ENCODE assay signal across 14 mouse cellular contexts in genomic region chr12:111927338-111927737, GRCm38 (mm10). TPM values are rescaled to one million over a fixed set of nuclear protein-coding genes. Genes with fewer than 3 reads are reported as not detected.
A peak's percentile ranks its signal among the peaks of the same experiment; 100 is the strongest.
DNase-seq lines count a peak whose midpoint lies in the region; ATAC-seq lines count a peak whose summit lies in the region.
"Had no signal": no experiment of that assay in that cellular context is flagged by ENCODE, and none has a peak within 500 bp of the region (broad histone marks: within the 10 kb centered on the region; RNA-seq: fewer than 3 reads in every experiment).

No protein-coding gene starts in this region.

- no peak for DNase-seq in forebrain, embryonic 10.5 days (ENCODE audit: extremely low spot score, low spot score)
- DNase-seq in midbrain, embryonic 14.5 days = peak; percentile 40
- DNase-seq in ovary, postnatal 14 days (ENCODE audit: low spot score) = no peak
- no peak for DNase-seq in urinary bladder, postnatal 4 days (ENCODE audit: low spot score in 2 of 2)
- DNase-seq: adrenal gland, postnatal 36 days; B cell, adult 2 months had no signal

- H3K27ac ChIP-seq in forebrain, embryonic 10.5 days = 0 out of 2 replicates have a peak overlapping the region, but pooled peaks have one; percentile 15
- H3K27ac ChIP-seq in forebrain, embryonic 12.5 days = no peak overlapping the region
- no peak overlapping the region for H3K27ac ChIP-seq in midbrain, embryonic 14.5 days (replicated peaks; ENCODE audit: low read depth, low read length)
- H3K27ac ChIP-seq in midbrain, embryonic 13.5 days = no peak overlapping the region
- no peak overlapping the region; the same call in 1 of the 2 replicates for H3K27ac ChIP-seq in intestine, embryonic 15.5 days
- no peak overlapping the region; the same call in 1 of the 2 replicates for H3K27ac ChIP-seq in stomach, embryonic 14.5 days (ENCODE audit: low read length)
- H3K27ac ChIP-seq: layer of hippocampus, adult 2 months; limb, embryonic 15.5 days; midbrain, embryonic 12.5 days had no signal

- H3K9me3 ChIP-seq in forebrain, embryonic 10.5 days = no peaks in the 10 kb centered on the region
- no peaks in the 10 kb centered on the region for H3K9me3 ChIP-seq in forebrain, embryonic 12.5 days
- no peaks in the 10 kb centered on the region for H3K9me3 ChIP-seq in midbrain, embryonic 14.5 days (ENCODE audit: control insufficient read depth, low read length)
- H3K9me3 ChIP-seq in midbrain, embryonic 13.5 days = no peaks in the 10 kb centered on the region
- no peaks in the 10 kb centered on the region for H3K9me3 ChIP-seq in intestine, embryonic 15.5 days
- no peaks in the 10 kb centered on the region for H3K9me3 ChIP-seq in stomach, embryonic 14.5 days (ENCODE audit: control insufficient read depth, low read depth, low read length)
- H3K9me3 ChIP-seq: limb, embryonic 15.5 days; midbrain, embryonic 12.5 days had no signal

- no peaks in the 10 kb centered on the region for H3K27me3 ChIP-seq in forebrain, embryonic 10.5 days (ENCODE audit: poor library complexity, severe bottlenecking)
- H3K27me3 ChIP-seq in forebrain, embryonic 12.5 days = no peaks in the 10 kb centered on the region
- H3K27me3 ChIP-seq in midbrain, embryonic 14.5 days (ENCODE audit: control insufficient read depth, insufficient read depth, low read length) = no peaks in the 10 kb centered on the region
- no peaks in the 10 kb centered on the region for H3K27me3 ChIP-seq in midbrain, embryonic 13.5 days
- no peaks in the 10 kb centered on the region for H3K27me3 ChIP-seq in intestine, embryonic 15.5 days (replicated peaks)
- H3K27me3 ChIP-seq in stomach, embryonic 14.5 days (ENCODE audit: control insufficient read depth, insufficient read depth, low read length) = no peaks in the 10 kb centered on the region
- H3K27me3 ChIP-seq: limb, embryonic 15.5 days; midbrain, embryonic 12.5 days had no signal

- no peak overlapping the region for H3K4me3 ChIP-seq in forebrain, embryonic 10.5 days
- no peak overlapping the region for H3K4me3 ChIP-seq in forebrain, embryonic 12.5 days (replicated peaks)
- H3K4me3 ChIP-seq in midbrain, embryonic 14.5 days (replicated peaks; ENCODE audit: low read depth, low read length) = no peak overlapping the region
- H3K4me3 ChIP-seq in midbrain, embryonic 13.5 days (replicated peaks) = no peak overlapping the region
- H3K4me3 ChIP-seq in intestine, embryonic 15.5 days (replicated peaks) = no peak overlapping the region
- no peak overlapping the region for H3K4me3 ChIP-seq in stomach, embryonic 14.5 days (ENCODE audit: low read depth, low read length)
- H3K4me3 ChIP-seq: layer of hippocampus, adult 2 months; limb, embryonic 15.5 days; midbrain, embryonic 12.5 days had no signal

- H3K4me2 ChIP-seq in forebrain, embryonic 12.5 days = no peak overlapping the region
- H3K4me2 ChIP-seq in midbrain, embryonic 14.5 days (ENCODE audit: low read length) = no peak overlapping the region
- no peak overlapping the region for H3K4me2 ChIP-seq in midbrain, embryonic 13.5 days (replicated peaks)
- no peak overlapping the region for H3K4me2 ChIP-seq in intestine, embryonic 15.5 days (replicated peaks)
- no peak overlapping the region for H3K4me2 ChIP-seq in stomach, embryonic 14.5 days (replicated peaks; ENCODE audit: low read depth, low read length)
- H3K4me2 ChIP-seq: limb, embryonic 15.5 days; midbrain, embryonic 12.5 days had no signal

- WGBS in forebrain, embryonic 10.5 days = 83% methylated on average over 1 of the region's 1 CpGs
- 91% methylated on average over 1 of the region's 1 CpGs for WGBS in forebrain, embryonic 12.5 days
- WGBS in midbrain, embryonic 14.5 days = 88% methylated on average over 1 of the region's 1 CpGs
- WGBS in midbrain, embryonic 13.5 days = 82% methylated on average over 1 of the region's 1 CpGs
- 58% methylated on average over 1 of the region's 1 CpGs for WGBS in intestine, embryonic 15.5 days
- WGBS in stomach, embryonic 14.5 days = 64% methylated on average over 1 of the region's 1 CpGs

- peaks cover 9% of the 10 kb centered on the region for H3K4me1 ChIP-seq in forebrain, embryonic 10.5 days
- H3K4me1 ChIP-seq in forebrain, embryonic 12.5 days = peaks cover 2% of the 10 kb centered on the region; the same call in 1 of the 2 replicates
- H3K4me1 ChIP-seq in midbrain, embryonic 14.5 days (ENCODE audit: control insufficient read depth, insufficient read depth, low read length) = no peaks in the 10 kb centered on the region
- H3K4me1 ChIP-seq in midbrain, embryonic 13.5 days (replicated peaks) = peaks cover 5% of the 10 kb centered on the region
- 0 out of 2 replicates have a peak, but pooled peaks cover 10% of the 10 kb centered on the region for H3K4me1 ChIP-seq in intestine, embryonic 15.5 days (replicated peaks)
- 0 out of 2 replicates have a peak, but pooled peaks cover 4% of the 10 kb centered on the region for H3K4me1 ChIP-seq in stomach, embryonic 14.5 days (ENCODE audit: control insufficient read depth, insufficient read depth, low read length)

- no peak for ATAC-seq in forebrain, embryonic 12.5 days (ENCODE audit: low FRiP score)
- ATAC-seq in midbrain, embryonic 14.5 days (ENCODE audit: low FRiP score, low TSS enrichment) = no peak
- no peak for ATAC-seq in midbrain, embryonic 13.5 days
- ATAC-seq in intestine, embryonic 15.5 days = peak; percentile 52
- peak; percentile 53; the same call in 1 of the 2 replicates for ATAC-seq in stomach, embryonic 14.5 days (ENCODE audit: insufficient number of reproducible peaks, insufficient read depth, low FRiP score, low read depth)
- ATAC-seq: Patski had no signal

- H3K9ac ChIP-seq in forebrain, embryonic 12.5 days = no peak overlapping the region
- H3K9ac ChIP-seq in midbrain, embryonic 14.5 days (replicated peaks; ENCODE audit: low read length) = no peak overlapping the region
- no peak overlapping the region for H3K9ac ChIP-seq in midbrain, embryonic 13.5 days (replicated peaks)
- H3K9ac ChIP-seq in intestine, embryonic 15.5 days = no peak overlapping the region
- H3K9ac ChIP-seq in stomach, embryonic 14.5 days (replicated peaks; ENCODE audit: low read depth, low read length) = no peak overlapping the region
- H3K9ac ChIP-seq: limb, embryonic 15.5 days; midbrain, embryonic 12.5 days had no signal

- H3K36me3 ChIP-seq in forebrain, embryonic 10.5 days (replicated peaks) = no peaks in the 10 kb centered on the region
- no peaks in the 10 kb centered on the region for H3K36me3 ChIP-seq in forebrain, embryonic 12.5 days (replicated peaks)
- no peaks in the 10 kb centered on the region for H3K36me3 ChIP-seq in midbrain, embryonic 14.5 days (ENCODE audit: control insufficient read depth, insufficient read depth, low read length)
- H3K36me3 ChIP-seq in midbrain, embryonic 13.5 days = no peaks in the 10 kb centered on the region
- H3K36me3 ChIP-seq in intestine, embryonic 15.5 days = no peaks in the 10 kb centered on the region
- H3K36me3 ChIP-seq in stomach, embryonic 14.5 days (ENCODE audit: control insufficient read depth, insufficient read depth, low read length) = no peaks in the 10 kb centered on the region
- H3K36me3 ChIP-seq: limb, embryonic 15.5 days; midbrain, embryonic 12.5 days had no signal

RNA-seq across cellular contexts. Expression of gene Ppp1r13b, which starts 19.4 kb away (rescaled TPM):
- polyA plus RNA-seq in forebrain, embryonic 10.5 days (2016; fragmentation: Nextera tagmentation; extraction: Ambion mirVana) = 2.9 and 3.1 TPM in 2 replicates
- polyA plus RNA-seq in forebrain, embryonic 12.5 days (2016; fragmentation: Nextera tagmentation; extraction: Ambion mirVana) = 9.5 and 9.9 TPM in 2 replicates
- polyA plus RNA-seq in midbrain, embryonic 14.5 days (2014; fragmentation: Nextera tagmentation; extraction: Ambion mirVana) = 36.2 and 38.1 TPM in 2 replicates
- 17.8 and 19.7 TPM in 2 replicates for polyA plus RNA-seq in midbrain, embryonic 13.5 days (2015; fragmentation: Nextera tagmentation; extraction: Ambion mirVana)
- polyA plus RNA-seq in intestine, embryonic 15.5 days (2015; fragmentation: Nextera tagmentation; extraction: Ambion mirVana) = 19.8 and 21.7 TPM in 2 replicates
- 20.9 and 23.9 TPM in 2 replicates for polyA plus RNA-seq in stomach, embryonic 14.5 days (2014; fragmentation: Nextera tagmentation; extraction: Ambion mirVana)

RNA-seq across cellular contexts. Expression of gene Atp5mpl, which starts 39.4 kb away (rescaled TPM):
- polyA plus RNA-seq in forebrain, embryonic 10.5 days (2016; fragmentation: Nextera tagmentation; extraction: Ambion mirVana) = 565 and 608 TPM in 2 replicates
- 590 and 598 TPM in 2 replicates for polyA plus RNA-seq in forebrain, embryonic 12.5 days (2016; fragmentation: Nextera tagmentation; extraction: Ambion mirVana)
- polyA plus RNA-seq in midbrain, embryonic 14.5 days (2014; fragmentation: Nextera tagmentation; extraction: Ambion mirVana) = 644 and 890 TPM in 2 replicates
- polyA plus RNA-seq in midbrain, embryonic 13.5 days (2015; fragmentation: Nextera tagmentation; extraction: Ambion mirVana) = 697 and 714 TPM in 2 replicates
- polyA plus RNA-seq in intestine, embryonic 15.5 days (2015; fragmentation: Nextera tagmentation; extraction: Ambion mirVana) = 924 and 941 TPM in 2 replicates
- 681 and 750 TPM in 2 replicates for polyA plus RNA-seq in stomach, embryonic 14.5 days (2014; fragmentation: Nextera tagmentation; extraction: Ambion mirVana)

RNA-seq across cellular contexts. Expression of gene Tdrd9, which starts 44.0 kb away (rescaled TPM):
- 1.1 and 1.9 TPM in 2 replicates for polyA plus RNA-seq in forebrain, embryonic 10.5 days (2016; fragmentation: Nextera tagmentation; extraction: Ambion mirVana)
- 1.2 and 2.0 TPM in 2 replicates for polyA plus RNA-seq in forebrain, embryonic 12.5 days (2016; fragmentation: Nextera tagmentation; extraction: Ambion mirVana)
- 0.42 and 0.46 TPM in 2 replicates for polyA plus RNA-seq in midbrain, embryonic 14.5 days (2014; fragmentation: Nextera tagmentation; extraction: Ambion mirVana)
- 0.23 and 0.58 TPM in 2 replicates for polyA plus RNA-seq in midbrain, embryonic 13.5 days (2015; fragmentation: Nextera tagmentation; extraction: Ambion mirVana)
- 0.46 TPM in 1 of 2 replicates, not detected in the other for polyA plus RNA-seq in intestine, embryonic 15.5 days (2015; fragmentation: Nextera tagmentation; extraction: Ambion mirVana)
- 0.22 TPM in 1 of 2 replicates, not detected in the other for polyA plus RNA-seq in stomach, embryonic 14.5 days (2014; fragmentation: Nextera tagmentation; extraction: Ambion mirVana)

RNA-seq across cellular contexts. Expression of gene Rd3l, which starts 53.8 kb away (rescaled TPM):
- not detected in 2 replicates for polyA plus RNA-seq in forebrain, embryonic 10.5 days (2016; fragmentation: Nextera tagmentation; extraction: Ambion mirVana)
- polyA plus RNA-seq in forebrain, embryonic 12.5 days (2016; fragmentation: Nextera tagmentation; extraction: Ambion mirVana) = not detected in 2 replicates
- polyA plus RNA-seq in midbrain, embryonic 14.5 days (2014; fragmentation: Nextera tagmentation; extraction: Ambion mirVana) = not detected in 2 replicates
- polyA plus RNA-seq in midbrain, embryonic 13.5 days (2015; fragmentation: Nextera tagmentation; extraction: Ambion mirVana) = not detected in 2 replicates
- polyA plus RNA-seq in intestine, embryonic 15.5 days (2015; fragmentation: Nextera tagmentation; extraction: Ambion mirVana) = not detected in 2 replicates
- not detected in 2 replicates for polyA plus RNA-seq in stomach, embryonic 14.5 days (2014; fragmentation: Nextera tagmentation; extraction: Ambion mirVana)
- polyA plus RNA-seq: limb, embryonic 15.5 days; midbrain, embryonic 12.5 days; Patski had no signal

Comparison
In these comparisons a context has a peak if more than half of its experiments do, and no peak if none do; other contexts are left out.
1. ATAC-seq: peak in intestine, embryonic 15.5 days (single experiment) and stomach, embryonic 14.5 days (single experiment); none in forebrain, embryonic 12.5 days (single experiment), midbrain, embryonic 14.5 days (single experiment) and midbrain, embryonic 13.5 days (single experiment).